Mouse (Mus musculus) megakaryocyte, adult 5-6 weeks (primary cell): ENCODE results near the gene BC051142. TPM values are rescaled to one million over a fixed set of nuclear protein-coding genes. Genes with fewer than 3 reads are reported as not detected.
"Not testable (repeated sequence)": the region's sequence is repeated elsewhere in the genome, so short reads cannot be mapped to it uniquely, and the experiment has no call there.

Experiments used
- ATAC-seq: 2 replicates; pipeline ENCODE4 v1.8.0; 2016; ENCODE audit warnings: mild to moderate bottlenecking, inconsistent platforms; ENCODE audit not compliant: poor library complexity, severe bottlenecking
- total RNA-seq, 2 experiments: library from RNA; stranded (forward) in 1 of 2; stranded (reverse) in 1 of 2; fragments of 153-499, 151-499 nt in 1 of 2; fragments of 221-1000, 200-1000 nt in 1 of 2; gene quantifications; 2 replicates each; pipeline versions ENCODE4 v1.2.3 to v1.2.4; 2015 to 2017

Gene BC051142
- total RNA-seq, 2 experiments from 2014 or later, result 0.29 TPM; not detected in 1

DNA sequence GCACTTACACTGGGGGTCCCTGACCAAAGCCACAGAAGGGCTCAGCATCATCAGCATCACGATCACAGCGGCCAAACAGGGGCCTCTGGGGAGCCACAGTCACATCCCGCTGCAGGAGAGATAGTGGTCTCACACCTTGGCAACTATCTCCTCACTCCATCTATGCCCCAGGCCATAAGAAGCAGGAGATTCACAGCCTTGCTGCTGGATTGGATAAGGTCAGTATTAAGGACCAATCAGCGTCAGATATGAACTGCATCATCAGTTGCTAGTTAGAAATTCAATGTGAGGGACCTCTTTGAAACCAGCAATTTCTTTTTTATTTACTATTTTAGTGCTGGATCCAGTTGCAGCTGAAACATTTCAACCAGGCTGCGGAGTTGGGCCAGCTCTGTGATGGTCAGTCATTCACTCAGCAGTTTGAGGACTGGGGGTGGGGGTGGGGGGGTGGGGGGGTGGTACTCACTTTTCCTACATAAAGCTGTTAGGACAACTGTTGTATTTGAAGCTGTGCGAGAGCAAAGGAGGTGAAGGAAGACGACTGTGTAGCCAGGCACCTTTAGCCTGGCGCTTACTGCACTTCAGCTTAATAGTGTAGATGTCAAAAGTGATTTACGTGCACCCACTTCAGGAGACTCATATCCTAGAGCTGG lies 436 bp upstream of the BC051142 start:
- ATAC-seq, result peak; percentile 80

- ATAC-seq, result no peak
These were observed 735 bp downstream of the BC051142 start for GRCm38 (mm10) chr17:34399394-34399715.

DNA sequence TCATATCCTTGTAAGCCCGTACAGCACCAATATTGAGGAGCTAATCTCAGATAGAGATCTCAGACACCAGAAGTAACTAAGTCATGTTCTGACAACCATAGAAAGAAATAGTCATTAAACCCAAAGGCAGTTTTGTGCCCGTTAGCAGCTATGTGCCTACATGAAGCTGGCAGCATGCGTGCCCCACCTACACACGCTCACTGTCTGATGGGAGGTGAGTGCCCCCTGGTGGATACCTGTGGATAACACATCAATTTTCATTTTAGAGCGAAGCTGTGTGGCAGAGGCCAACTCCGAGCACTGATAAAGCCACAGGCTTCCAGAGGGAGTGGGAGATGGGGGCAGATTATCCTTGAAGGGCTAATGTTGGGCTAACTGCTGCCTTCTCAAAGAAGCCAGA lies 12.5 kb downstream of the BC051142 start:
- peak; percentile 94 for ATAC-seq

DNA sequence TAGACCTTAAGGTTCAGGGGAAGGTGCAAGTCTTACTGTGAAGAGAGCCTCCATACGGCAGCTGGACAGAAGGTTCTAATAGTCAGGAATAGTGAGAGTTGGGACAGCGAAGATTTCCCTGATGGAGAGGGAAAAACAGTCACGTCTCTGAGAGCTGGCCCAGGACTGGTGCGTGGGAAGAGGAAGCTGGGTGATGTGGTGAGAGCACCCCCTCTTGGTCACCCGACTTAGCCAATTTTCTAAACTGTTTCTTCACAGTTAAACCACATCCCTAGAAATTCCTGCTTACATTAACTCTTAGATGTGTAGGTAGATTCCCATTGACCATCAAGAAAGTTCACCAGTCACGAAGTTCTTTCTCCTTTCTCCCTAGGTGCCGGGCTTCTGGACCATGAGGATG lies 21.4 kb downstream of the BC051142 start:
- peak; percentile 89 for ATAC-seq

GRCm38 (mm10) chr17:34427597-34427996 lies 29.0 kb downstream of the BC051142 start:
- no peak for ATAC-seq

DNA sequence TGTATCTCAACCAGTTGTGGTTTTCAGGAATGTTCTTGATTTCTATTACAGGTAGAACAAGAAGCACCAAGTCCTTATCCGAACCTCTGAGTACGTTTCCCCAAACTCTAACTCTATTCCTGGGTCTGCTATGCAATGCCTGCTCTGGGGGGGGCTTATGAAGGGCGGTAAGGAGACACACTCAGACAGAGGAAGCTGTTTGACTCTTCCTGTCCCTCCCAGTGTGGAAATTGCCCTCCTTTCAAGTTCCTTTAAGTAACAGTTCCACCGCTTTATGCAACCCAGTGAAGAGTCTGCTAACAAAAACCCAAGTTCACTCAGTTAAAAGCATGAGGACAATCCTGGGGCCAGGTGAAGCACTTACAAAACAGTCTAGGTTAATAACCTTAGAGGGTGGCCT lies 38.5 kb downstream of the BC051142 start:
- peak; percentile 81 for ATAC-seq

DNA sequence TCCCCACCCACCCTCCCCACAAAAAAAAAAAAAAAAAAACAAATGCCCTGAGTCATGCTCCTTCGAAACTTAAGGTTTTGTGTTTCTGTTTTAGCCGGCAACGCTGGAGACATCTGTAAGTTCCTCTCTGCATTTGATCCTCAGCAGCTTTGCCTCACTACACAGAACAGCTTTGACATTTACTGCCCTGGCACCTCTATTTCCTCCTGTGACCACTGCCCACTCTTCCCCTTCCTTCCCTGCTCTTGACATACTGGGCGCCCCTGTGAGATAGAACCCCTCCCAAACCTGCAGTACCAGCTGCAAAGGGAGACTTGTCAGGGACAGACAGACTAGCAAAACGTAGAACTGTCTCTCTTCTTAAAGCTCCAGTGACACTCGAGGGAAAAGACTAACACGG lies 39.0 kb downstream of the BC051142 start:
- peak; percentile 54 for ATAC-seq

DNA sequence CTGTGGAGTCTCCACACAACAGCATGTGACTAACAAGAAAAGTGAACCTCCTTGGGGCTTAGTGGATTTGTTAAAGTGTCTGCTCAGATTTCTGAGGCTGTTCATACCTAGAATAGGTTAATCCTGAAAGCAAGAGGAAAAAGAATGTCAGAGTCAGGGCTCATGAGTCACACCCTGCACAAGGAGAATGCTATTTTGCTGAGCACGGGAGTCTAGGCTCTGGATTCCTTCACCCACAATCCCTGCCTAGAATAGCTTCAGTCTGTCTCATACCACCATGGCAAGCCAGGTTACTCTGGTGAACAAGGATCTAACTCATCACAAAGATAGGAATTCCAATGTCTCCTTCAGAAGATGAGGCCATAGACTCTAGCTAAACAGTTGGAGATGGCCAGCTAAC lies 40.0 kb downstream of the BC051142 start:
- ATAC-seq, result no peak

DNA sequence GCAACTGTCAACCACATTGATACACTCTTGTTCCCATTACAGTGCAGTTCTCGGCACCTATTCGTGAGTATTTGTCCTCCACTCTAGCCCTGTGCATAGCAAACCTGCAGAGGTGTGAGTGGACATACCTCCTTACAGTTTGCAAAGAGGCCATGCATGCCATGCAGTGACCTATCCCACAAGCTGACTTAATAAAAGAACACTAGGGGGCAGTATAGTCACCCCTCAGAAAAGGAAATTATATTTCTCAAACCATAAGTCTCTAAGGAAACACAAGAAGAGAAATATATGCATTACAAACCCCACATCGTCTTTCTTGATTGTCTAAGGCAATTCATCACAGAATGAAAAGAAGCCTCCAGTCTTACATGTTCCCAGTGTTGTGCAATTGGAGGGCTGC lies 41.2 kb downstream of the BC051142 start:
- no peak for ATAC-seq

GRCm38 (mm10) chr17:34441990-34442389 lies 43.4 kb downstream of the BC051142 start:
- no peak for ATAC-seq

GRCm38 (mm10) chr17:34448473-34449041 lies 49.9 kb downstream of the BC051142 start:
- no peak for ATAC-seq

- no peak for ATAC-seq
These were observed 59.0 kb downstream of the BC051142 start for GRCm38 (mm10) chr17:34457668-34458067.

DNA sequence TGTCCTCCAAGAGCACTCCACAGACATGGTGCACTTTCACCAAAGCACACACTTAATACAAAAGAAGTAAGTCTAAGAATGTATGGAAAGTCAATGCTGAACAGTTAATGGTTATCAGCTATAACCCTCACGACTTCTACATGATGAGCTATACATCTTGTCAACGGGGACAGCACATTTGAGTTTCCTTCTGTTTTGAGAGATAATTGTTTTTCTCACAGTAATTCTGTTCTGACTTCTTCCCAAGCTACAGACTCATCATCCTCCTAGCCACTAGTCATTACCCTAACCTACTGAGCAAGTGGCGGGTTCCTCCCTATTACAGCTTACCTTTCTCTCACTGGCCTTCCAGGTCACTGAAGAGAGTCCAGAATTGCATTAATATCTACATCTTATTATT lies 60.6 kb downstream of the BC051142 start:
- ATAC-seq, result no peak

- ATAC-seq, result not testable (repeated sequence)
These were observed 67.3 kb downstream of the BC051142 start for GRCm38 (mm10) chr17:34465906-34466305.

DNA sequence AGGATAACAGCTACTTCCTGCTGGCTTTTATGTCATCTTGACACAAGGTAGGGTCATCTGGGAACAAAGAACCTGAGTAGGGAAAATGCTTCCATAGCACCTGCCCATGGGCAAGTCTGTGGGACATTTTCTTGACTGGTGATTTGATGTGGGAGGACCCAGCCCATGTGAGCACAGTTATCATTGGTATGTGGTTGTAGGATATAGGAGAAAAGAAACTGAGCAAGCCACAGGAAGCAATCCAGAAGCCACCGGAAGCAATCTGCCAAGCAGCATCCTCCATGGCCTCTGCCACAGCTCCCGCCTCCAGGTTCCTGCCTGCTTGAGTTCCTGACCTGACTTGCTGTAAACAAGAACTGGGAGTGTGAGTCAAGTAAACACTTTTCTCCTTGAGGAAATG lies 71.9 kb downstream of the BC051142 start:
- no peak for ATAC-seq

DNA sequence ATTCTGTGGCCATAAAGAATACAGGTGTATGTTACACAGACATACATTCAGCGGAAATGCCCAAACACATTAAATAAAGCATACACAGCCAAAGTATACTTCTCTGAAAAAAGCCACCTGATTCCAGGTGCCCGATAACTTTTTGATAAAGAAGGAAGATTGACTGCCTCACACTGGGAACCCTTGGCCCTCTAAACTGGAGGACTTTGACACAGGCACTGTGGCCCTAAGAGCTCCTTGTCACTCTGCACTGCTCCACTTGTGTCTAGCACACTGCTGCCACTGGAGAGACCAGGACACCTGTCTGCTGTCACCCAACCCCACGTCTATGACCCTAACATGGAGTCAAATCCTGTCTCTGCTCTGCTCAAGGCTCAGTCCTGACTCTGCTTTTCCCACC lies 76.4 kb downstream of the BC051142 start:
- ATAC-seq, result no peak

DNA sequence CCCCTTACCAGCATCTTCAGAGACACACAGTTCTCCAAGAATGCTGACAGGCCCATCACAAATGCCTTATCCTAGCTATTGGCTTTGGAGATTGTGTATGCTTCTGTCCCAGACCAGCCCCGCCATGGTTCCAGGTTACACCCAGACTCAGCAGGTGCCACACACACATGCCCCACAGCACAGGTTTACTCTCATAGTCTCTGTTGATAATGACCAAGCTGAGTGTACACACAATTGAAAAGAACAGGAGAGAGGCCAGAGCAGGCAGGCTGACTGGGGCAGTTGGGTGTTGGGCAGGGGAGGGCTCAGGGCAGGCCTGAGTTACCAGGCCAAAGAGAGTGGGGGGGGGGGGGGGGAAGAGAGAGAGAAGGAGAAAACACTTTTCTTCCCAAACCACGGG lies 77.8 kb downstream of the BC051142 start:
- no peak for ATAC-seq

GRCm38 (mm10) chr17:34477238-34478013 lies 78.8 kb downstream of the BC051142 start, which contains the start of gene Btnl4:
Gene Btnl4, minus strand, starts transcription at chr17:34477318.
- ATAC-seq, result not testable (repeated sequence)

DNA sequence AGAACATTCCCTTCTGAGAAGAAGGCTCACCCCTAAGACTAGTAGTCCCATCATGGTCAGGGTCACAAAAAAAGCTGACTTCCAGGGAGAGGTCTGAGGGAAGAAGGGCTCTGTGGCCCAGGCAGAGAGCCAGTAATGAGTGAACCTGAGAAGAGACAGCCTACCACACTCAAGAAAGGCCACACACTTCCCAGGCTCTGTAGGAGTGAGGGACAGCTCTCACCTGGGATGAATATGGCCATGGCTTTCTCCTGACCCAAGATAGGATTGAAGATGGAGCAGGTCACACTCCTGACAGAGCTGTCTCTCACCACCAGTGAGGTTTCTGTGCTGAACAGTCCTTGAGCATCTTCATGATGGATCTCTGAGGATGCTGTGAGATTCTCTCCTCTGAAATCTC lies 94.2 kb downstream of the BC051142 start:
- ATAC-seq, result no peak

GRCm38 (mm10) chr17:34495156-34495555 lies 96.5 kb downstream of the BC051142 start:
- ATAC-seq, result not testable (repeated sequence)

DNA sequence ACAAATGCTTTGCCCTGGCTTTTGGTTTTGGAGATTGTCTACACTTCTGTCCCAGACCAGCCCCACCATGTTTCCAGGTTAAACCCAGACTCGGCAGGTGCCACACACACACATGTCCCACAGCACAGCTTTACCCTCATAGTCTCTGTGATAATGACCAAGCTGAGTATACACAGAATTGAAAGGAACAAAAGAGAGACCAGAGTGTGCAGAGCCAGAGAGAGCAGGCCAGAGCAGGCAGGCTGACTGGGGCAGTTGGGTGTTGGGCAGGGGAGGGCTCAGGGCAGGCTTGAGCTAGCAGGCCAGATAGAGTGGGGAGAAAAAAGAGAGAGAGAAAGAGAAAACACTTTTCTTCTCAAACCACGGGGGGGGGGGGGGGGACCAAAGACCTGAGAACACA lies 97.9 kb downstream of the BC051142 start:
- no peak for ATAC-seq

- not testable (repeated sequence) for ATAC-seq
These were observed 98.7 kb downstream of the BC051142 start for GRCm38 (mm10) chr17:34497319-34497718.
